In the genomic region with DNA sequence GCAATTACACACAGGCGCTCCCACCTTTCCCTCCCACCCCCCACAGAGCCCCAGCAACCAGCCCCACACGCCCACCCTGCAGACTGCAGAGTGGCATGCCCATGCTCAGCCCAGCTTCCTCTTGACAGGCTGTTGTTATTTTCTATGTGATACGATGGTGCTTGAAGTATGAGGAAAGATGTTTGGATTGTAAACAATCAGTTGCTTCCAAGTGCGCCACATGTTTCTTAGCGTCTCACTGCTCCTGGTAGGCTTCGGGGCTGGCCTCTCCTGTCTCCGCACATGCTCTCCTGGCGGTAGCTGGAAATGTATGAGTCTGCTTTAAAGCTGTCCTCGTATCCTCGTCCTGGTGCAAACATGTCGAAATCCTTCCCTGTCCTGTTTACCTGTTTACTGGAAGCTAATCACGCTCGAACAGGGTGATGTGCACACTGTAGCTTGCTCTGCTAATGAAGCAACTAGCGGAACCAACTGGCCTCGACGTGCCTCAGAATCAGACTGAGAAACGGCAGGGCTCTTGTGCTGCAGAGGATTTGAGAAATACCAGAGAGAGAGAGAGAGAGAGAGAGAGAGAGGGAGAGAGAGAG, we compare ENCODE assay signal across 15 mouse cellular contexts. TPM values are rescaled to one million over a fixed set of nuclear protein-coding genes. Genes with fewer than 3 reads are reported as not detected.
DNase-seq lines count a peak whose midpoint lies in the region; ATAC-seq lines count a peak whose summit lies in the region.
"Had no signal": no experiment of that assay in that cellular context is flagged by ENCODE, and none has a peak within 500 bp of the region (broad histone marks: within the 10 kb centered on the region; RNA-seq: fewer than 3 reads in every experiment).

No protein-coding gene starts in this region.

- H3K27ac ChIP-seq in hindbrain, embryonic 16.5 days (ENCODE audit: low read depth, low read length): no peak overlapping the region
- H3K27ac ChIP-seq in hindbrain, embryonic 14.5 days: no peak overlapping the region
- H3K27ac ChIP-seq: heart, embryonic 13.5 days; limb, embryonic 15.5 days; midbrain, embryonic 10.5 days had no signal

- ATAC-seq in hindbrain, embryonic 16.5 days: peak; percentile 65
- no peak; the same call in 1 of the 2 replicates for ATAC-seq in hindbrain, embryonic 14.5 days (ENCODE audit: low FRiP score)

- H3K9ac ChIP-seq in hindbrain, embryonic 16.5 days (ENCODE audit: low read depth, low read length): no peak overlapping the region
- no peak overlapping the region for H3K9ac ChIP-seq in hindbrain, embryonic 14.5 days
- H3K9ac ChIP-seq: heart, embryonic 13.5 days; limb, embryonic 15.5 days had no signal

- peak; percentile 27 for DNase-seq in cerebellum, adult 8-10 months
- no peak for DNase-seq in cerebellum, postnatal 4 days (ENCODE audit: low spot score in 2 of 2)
- DNase-seq in hindbrain, embryonic 14.5 days (ENCODE audit: low spot score): no peak
- DNase-seq in lung, postnatal 10 days: peak; percentile 34
- no peak for DNase-seq in lung, adult 18-20 months
- no peak for DNase-seq in thymus, adult 18-20 months
- no peak for DNase-seq in right cerebral cortex, postnatal 36 days (ENCODE audit: low spot score in 2 of 2)
- DNase-seq: gastrocnemius, postnatal 36 days; kidney, adult 11 months; kidney, postnatal 10 days; retina, postnatal 1 day had no signal

- no peak overlapping the region for H3K4me3 ChIP-seq in hindbrain, embryonic 16.5 days (ENCODE audit: low read length)
- no peak overlapping the region for H3K4me3 ChIP-seq in hindbrain, embryonic 14.5 days (replicated peaks; ENCODE audit: low read length)
- H3K4me3 ChIP-seq: heart, embryonic 13.5 days; limb, embryonic 15.5 days; midbrain, embryonic 10.5 days had no signal

- no peaks in the 10 kb centered on the region for H3K9me3 ChIP-seq in hindbrain, embryonic 16.5 days (ENCODE audit: control insufficient read depth, low read length)
- H3K9me3 ChIP-seq in hindbrain, embryonic 14.5 days (ENCODE audit: control insufficient read depth, low read length): no peaks in the 10 kb centered on the region
- H3K9me3 ChIP-seq: heart, embryonic 13.5 days; limb, embryonic 15.5 days had no signal

- peak overlapping the region; percentile 29 for H3K4me2 ChIP-seq in hindbrain, embryonic 16.5 days (ENCODE audit: low read length)
- no peak overlapping the region for H3K4me2 ChIP-seq in hindbrain, embryonic 14.5 days (replicated peaks)
- H3K4me2 ChIP-seq: heart, embryonic 13.5 days; limb, embryonic 15.5 days had no signal

- no peaks in the 10 kb centered on the region for H3K36me3 ChIP-seq in hindbrain, embryonic 16.5 days (ENCODE audit: control insufficient read depth, insufficient read depth, low read length)
- H3K36me3 ChIP-seq in hindbrain, embryonic 14.5 days (replicated peaks; ENCODE audit: control insufficient read depth, insufficient read depth): no peaks in the 10 kb centered on the region
- H3K36me3 ChIP-seq: heart, embryonic 13.5 days; limb, embryonic 15.5 days; midbrain, embryonic 10.5 days had no signal

- H3K4me1 ChIP-seq in hindbrain, embryonic 16.5 days (ENCODE audit: control insufficient read depth, insufficient read depth, low read depth, low read length): peaks cover 8% of the 10 kb centered on the region; the same call in 1 of the 2 replicates
- no peaks in the 10 kb centered on the region for H3K4me1 ChIP-seq in hindbrain, embryonic 14.5 days (replicated peaks; ENCODE audit: control insufficient read depth, insufficient read depth, low read length)
- H3K4me1 ChIP-seq: heart, embryonic 13.5 days had no signal

- H3K27me3 ChIP-seq in hindbrain, embryonic 16.5 days (replicated peaks; ENCODE audit: control insufficient read depth, insufficient read depth, low read length): peaks cover 13% of the 10 kb centered on the region
- H3K27me3 ChIP-seq in hindbrain, embryonic 14.5 days (ENCODE audit: control insufficient read depth, insufficient read depth, low read length): peaks cover 32% of the 10 kb centered on the region

- 55% methylated on average over 17 of the region's 17 CpGs for WGBS in hindbrain, embryonic 16.5 days
- 63% methylated on average over 17 of the region's 17 CpGs for WGBS in hindbrain, embryonic 14.5 days

RNA-seq across cellular contexts. Expression of a gene that starts 9.6 kb away (rescaled TPM):
- polyA plus RNA-seq in hindbrain, embryonic 16.5 days (2015; fragmentation: Nextera tagmentation; extraction: Ambion mirVana): 0.88 and 1.9 TPM in 2 replicates
- polyA plus RNA-seq in hindbrain, embryonic 14.5 days (2014; fragmentation: Nextera tagmentation; extraction: Ambion mirVana): 0.76 and 1.5 TPM in 2 replicates
- polyA plus RNA-seq: heart, embryonic 13.5 days; midbrain, embryonic 10.5 days had no signal

RNA-seq across cellular contexts. Expression of a gene that starts 41.0 kb away (rescaled TPM):
- polyA plus RNA-seq in hindbrain, embryonic 16.5 days (2015; fragmentation: Nextera tagmentation; extraction: Ambion mirVana): 48.8 and 60.2 TPM in 2 replicates
- polyA plus RNA-seq in hindbrain, embryonic 14.5 days (2014; fragmentation: Nextera tagmentation; extraction: Ambion mirVana): 64.7 and 71.6 TPM in 2 replicates

Comparison
In these comparisons a context has a peak if more than half of its experiments do, and no peak if none do; other contexts are left out.
1. DNase-seq: peak in cerebellum, adult 8-10 months (single experiment) and lung, postnatal 10 days (single experiment); none in cerebellum, postnatal 4 days (0 of 2), hindbrain, embryonic 14.5 days (single experiment), lung, adult 18-20 months (0 of 2), thymus, adult 18-20 months (0 of 2) and right cerebral cortex, postnatal 36 days (0 of 2).